Mouse (Mus musculus) adrenal gland, adult 8-10 months (tissue): Measurements from ENCODE around the gene Inf2. TPM values are rescaled to one million over a fixed set of nuclear protein-coding genes. Genes with fewer than 3 reads are reported as not detected.

Source experiments
- DNase-seq: peaks from one replicate; pipeline ENCODE4 v3.0.0; 2022
- total RNA-seq, 4 experiments: library from RNA; stranded (reverse); gene quantifications; 2 replicates each; pipeline ENCODE4 v1.2.4; 2022

Gene Inf2
- total RNA-seq, 4 experiments from 2014 or later = 34.6 to 65.5 (median 48.9) TPM

DNA sequence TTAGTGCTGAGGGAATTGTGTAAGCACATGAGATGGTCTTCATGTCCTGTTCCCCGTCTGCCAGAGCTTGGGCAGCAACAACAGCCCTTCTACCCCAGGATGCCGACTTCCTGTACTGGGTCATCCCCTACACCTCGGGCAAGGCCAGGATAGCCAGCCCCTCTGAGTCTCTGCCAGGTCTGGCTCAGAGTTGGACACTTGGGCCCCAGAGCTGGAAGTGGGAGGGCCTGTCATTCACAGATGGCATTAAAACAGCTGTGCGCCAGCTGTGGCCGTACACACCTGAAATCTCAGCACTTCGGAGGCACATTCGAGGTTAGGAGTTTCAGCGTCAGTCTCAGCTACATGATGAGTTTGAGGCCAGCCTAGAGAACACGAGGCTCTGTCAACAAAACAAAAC, 7.9 kb downstream of the Inf2 start:
- no peak for DNase-seq

DNA sequence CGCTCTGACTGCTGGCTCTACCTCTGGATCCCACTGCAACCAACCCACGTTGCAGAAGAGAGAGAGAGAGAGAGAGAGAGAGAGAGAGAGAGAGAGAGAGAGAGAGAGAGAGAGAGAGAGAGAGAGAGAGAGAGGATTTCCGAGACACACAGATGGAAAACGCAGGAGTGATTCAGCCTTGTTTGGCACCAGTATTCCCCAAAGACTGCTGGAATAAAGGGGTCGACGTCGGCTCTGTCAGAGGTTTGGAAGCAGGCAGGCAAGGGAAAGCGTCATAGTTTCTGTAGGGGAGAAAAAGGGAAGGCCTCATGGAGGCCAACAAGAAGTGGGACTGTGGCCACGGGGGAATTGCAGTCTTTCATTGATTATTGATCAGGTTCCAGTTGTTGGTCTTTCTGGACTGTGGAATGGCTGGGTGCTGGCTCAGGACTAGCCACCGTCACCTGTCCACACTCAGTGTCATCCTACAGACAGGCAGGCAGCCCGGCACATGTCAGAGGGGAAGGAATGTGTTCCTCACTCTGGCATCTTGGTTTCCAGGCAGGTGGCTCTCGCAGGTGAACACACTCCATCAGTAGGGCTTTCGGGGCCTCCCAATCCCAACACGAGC, 8.4 kb downstream of the Inf2 start:
- DNase-seq = no peak

GRCm38 (mm10) chr12:112597618-112598017, 9.0 kb downstream of the Inf2 start:
- no peak for DNase-seq

DNA sequence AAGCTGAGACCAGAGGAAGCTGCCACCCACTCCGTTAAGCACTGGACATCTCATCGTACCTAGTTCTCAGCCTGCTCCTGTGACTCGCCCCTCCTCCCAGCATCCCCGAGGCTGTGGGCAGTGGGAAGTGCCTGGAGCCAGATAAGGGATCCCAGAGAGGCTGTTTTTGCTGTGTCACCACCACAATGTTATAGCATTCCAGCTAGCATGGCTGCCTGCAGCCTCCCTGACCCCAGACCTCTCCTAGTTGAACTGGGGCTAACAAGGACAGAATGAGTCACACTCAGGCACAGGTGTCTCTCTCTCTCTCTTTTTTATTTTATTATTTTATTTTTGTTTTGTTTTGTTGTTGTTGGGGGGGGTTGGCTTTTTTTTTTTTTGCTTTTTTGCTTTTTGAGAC, 10.6 kb downstream of the Inf2 start:
- DNase-seq = no peak

GRCm38 (mm10) chr12:112599942-112600611, 11.5 kb downstream of the Inf2 start:
- no peak for DNase-seq

- DNase-seq = no peak
Observed at GRCm38 (mm10) chr12:112604022-112604421, 15.4 kb downstream of the Inf2 start.

- no peak for DNase-seq
Observed at GRCm38 (mm10) chr12:112604709-112605649, 16.4 kb downstream of the Inf2 start.

DNA sequence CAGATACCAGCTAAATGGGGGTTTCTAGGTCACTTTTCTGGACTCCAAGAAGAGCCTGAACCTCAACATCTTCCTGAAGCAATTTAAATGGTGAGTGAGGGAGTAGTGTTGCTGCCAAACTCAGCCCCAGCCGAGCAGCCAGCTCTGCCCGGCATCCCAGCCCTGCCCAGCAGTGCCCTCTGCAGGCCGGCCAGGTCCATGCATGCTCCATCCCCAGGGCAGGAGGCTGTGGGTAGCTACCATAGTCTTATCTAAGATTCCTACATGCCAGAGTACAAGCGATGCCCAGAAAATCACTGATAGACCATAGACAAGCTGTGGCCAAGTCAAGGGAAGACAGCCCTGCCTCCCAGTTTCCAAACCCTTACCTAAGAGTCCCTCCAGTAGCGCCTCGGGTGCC, 17.2 kb downstream of the Inf2 start:
- peak; percentile 61 for DNase-seq

GRCm38 (mm10) chr12:112606998-112607397, 18.4 kb downstream of the Inf2 start:
- DNase-seq = no peak

DNA sequence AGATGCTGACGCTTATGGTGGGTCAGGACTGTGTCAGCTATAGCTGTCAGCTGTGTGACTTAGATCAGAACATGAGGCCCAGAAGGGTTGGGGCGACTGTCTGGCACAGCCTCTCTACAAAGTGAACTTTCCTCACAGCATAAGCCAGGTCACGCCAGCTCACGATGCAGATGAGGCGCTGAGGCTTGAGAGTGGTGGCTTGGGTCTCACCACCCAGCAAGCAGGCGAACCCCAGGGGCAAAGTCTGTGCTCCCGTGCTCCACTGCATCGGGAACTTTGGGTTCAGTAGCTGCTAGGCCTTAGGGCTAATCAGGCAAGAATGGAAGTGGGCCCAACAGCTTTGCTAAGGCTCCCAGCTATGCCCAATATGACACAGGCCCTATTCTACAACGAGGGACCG, 20.4 kb downstream of the Inf2 start:
- no peak for DNase-seq

DNA sequence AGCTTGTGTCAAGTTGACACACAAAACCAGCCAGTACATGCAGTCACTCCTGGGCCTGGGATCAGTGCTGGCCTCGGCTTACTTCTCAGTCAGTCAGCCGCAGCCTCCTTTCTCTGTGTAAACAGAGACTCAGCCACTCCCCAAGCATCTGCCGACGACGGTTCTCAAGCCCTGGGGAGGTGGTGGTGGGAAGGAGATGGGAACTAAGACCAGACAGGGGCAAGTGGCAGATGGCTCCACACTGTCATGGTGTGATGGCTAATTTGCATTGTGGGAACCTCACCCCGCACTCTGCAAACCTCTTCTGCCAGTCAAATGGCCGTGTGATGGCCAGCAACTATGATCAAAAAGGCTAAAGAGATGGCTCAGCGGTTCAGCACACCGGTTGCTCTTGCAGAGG, 28.1 kb downstream of the Inf2 start:
- no peak for DNase-seq

DNA sequence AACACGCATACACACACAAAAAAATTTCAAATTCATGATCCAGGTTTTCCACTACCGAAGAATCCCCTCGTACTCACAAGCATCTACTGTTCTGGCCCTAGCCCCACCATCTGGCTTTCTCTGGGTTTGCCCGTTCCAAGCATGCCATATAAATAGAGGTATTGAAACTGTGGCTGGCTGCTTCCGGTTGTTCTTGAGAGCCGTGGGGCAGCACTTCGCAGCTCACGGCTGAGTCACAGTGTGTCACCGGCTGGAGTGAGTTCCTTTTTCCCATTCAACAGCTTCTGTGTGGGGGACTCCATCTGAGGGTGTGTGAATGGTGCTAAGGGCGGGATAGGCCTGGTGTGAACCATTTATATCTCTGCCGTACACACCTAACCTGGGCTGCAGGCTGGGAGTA, 28.6 kb downstream of the Inf2 start:
- DNase-seq = no peak

- no peak for DNase-seq
Observed at GRCm38 (mm10) chr12:112617898-112618380, 29.4 kb downstream of the Inf2 start.

DNA sequence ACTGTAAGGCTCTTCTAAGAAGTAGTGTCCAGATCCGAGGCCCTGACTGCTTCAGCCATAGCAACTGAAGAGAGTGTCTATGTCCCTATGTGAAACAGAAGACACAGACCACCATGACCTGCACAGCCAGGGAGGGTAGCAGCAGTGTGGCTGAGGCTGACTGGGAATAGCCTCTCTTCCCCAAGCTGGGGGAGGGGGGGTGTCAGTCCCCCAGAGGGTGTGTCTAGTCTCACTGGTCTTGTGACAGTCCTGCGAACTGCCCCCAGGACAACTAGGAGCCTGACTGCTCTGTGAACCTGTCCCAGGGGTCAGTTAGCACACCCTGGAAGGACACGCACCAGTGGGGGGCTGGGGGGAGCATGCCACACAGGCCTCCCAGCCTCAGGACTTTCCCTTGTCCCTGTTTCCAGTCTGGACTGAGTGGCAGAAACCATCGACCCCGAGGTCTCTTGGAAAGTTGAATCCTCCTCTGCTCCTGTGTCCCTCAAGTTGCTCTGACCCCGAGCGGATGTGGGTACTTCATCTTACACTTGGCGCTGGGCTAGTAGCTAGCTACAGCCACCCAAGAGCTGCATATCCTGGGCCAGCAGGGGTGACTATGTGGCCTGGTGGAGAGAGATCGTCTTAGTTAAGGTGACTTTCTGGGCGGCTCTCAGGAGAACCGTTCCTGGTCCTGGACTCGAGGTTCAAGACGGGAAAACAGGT, 30.5 kb downstream of the Inf2 start:
- DNase-seq = no peak

DNA sequence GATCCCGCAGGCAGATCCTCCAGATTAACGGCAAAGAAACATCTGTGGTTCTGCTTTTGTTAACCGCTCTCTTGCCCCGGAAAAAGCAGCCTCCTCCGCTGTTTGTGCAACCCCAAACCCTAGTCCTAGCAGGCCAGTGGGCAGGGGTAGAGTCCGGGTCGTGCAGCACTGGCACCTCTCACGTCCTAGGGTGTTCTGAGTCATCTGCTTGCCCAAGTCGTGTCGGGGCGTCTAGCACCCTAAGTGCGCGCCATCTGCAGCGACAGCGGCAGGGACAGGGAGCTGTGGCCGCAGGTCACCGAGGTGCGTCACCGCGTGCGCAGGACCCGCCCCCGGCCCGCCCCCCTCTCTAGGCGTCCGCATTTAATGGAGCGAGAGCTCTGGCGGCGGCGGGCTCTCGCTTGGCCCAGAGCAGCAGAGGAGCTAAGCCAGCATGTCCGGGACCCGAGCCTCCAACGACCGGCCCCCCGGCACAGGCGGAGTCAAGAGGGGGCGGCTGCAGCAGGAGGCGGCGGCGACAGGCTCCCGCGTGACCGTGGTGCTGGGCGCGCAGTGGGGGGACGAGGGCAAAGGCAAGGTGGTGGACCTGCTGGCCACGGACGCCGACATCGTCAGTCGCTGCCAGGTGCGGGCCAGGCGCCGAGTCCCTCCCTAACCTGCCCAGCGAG, 31.2 kb downstream of the Inf2 start, which contains the start of gene Adssl1:
Gene Adssl1 (plus strand): TSS at position 360 of the 668 bp plus-strand sequence.
- no peak for DNase-seq

DNA sequence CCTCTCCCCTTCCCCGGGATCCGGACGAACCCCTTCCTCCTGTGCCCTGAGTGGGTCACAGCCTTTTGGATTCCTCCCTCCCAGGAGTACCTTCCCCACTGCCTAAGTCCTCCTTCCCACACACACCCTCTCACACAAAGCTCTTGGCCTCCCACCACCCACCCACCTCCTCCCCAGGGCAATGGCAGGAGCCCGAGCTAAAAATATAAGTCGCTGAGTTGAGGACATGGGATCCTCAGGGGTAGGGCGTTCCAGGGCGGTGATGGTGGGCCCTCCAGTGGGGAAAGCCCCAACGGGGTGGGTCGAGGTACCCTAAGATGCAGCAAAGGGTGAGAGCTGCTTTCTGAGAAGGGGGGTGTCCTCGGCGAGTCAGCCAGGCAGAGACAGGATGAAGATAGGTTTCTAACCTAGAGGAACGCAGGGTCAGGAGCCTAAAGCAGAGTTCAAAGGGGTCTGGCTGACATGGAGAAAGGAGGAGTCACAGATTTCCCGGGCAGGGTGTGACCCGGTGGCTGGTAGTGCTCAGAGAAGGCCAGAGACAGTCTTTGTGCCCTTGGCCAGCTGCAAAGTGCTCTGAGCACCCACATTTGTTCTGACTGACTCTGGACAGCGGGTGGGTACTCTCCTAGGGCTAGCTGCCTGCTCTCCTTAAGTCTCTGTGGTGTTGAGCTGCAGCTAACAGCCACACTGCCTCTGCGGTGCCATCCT, 31.9 kb downstream of the Inf2 start:
- DNase-seq = no peak

GRCm38 (mm10) chr12:112621900-112622299, 33.3 kb downstream of the Inf2 start:
- DNase-seq = no peak

GRCm38 (mm10) chr12:112623742-112624141, 35.2 kb downstream of the Inf2 start:
- no peak for DNase-seq

GRCm38 (mm10) chr12:112625700-112626099, 37.1 kb downstream of the Inf2 start:
- DNase-seq = no peak

- no peak for DNase-seq
Observed at GRCm38 (mm10) chr12:112626455-112626854, 37.9 kb downstream of the Inf2 start.
